Mouse (Mus musculus) right cerebral cortex, postnatal 4 days (tissue): ENCODE data around the gene Rab3d.

Experiments used
- DNase-seq: peaks from one replicate; pipeline ENCODE4 v3.0.0-alpha.2; 2022

The Rab3d gene

DNA sequence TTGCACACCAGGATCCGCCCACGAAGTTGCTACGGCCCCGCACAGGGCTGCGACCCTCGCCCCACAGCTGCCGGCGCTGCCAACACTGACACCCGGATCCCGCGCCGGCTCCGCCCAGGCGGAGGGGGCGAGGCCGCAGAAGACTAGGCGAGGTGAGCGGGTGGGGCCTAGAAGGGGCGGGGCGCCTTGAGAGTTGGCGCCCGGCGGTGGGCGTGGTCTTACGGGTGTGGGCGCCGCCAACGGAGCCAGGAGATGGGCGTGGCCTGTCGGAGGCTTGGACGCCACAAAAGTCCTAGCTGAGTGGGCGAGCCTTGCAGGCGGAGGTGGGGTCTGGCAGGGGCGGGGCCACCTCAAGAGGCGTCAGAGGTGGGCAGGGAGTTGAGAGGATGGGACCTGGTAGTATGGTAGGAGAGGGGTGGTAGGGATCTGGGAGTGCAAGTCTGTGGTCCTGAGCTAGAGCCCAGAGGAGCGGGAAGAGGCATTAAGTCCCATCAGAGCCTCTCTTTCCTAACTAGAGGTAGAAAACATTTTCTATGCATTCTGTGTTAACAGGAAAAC is at the start of gene Rab3d:
Gene Rab3d (minus strand): TSS at position 158 of the 558 bp plus-strand sequence.
- peak; percentile 89 for DNase-seq

DNA sequence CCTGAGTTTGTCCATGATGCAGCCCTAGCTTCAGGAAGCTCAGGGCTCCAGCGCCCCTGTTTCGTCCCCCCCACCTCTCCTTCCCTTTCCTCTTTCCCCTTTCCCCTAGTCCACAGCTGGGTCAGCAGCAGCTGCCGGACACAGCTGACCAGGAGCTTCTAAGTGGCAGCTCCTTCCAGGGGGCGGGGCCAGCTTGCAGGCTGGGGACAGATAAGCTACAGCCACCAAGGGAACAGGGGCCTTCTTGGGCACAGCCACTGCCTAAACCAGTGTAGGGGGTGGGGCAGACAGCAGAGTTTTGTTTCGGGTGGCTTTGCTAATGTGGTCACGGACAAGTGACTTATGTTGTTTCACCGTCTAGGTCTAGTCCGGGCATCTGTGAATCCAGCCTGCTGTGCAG is 45.4 kb upstream of the Rab3d start, which contains the start of gene Epor:
Gene Epor (minus strand): TSS at position 90 of the 400 bp plus-strand sequence.
- DNase-seq, result no peak

DNA sequence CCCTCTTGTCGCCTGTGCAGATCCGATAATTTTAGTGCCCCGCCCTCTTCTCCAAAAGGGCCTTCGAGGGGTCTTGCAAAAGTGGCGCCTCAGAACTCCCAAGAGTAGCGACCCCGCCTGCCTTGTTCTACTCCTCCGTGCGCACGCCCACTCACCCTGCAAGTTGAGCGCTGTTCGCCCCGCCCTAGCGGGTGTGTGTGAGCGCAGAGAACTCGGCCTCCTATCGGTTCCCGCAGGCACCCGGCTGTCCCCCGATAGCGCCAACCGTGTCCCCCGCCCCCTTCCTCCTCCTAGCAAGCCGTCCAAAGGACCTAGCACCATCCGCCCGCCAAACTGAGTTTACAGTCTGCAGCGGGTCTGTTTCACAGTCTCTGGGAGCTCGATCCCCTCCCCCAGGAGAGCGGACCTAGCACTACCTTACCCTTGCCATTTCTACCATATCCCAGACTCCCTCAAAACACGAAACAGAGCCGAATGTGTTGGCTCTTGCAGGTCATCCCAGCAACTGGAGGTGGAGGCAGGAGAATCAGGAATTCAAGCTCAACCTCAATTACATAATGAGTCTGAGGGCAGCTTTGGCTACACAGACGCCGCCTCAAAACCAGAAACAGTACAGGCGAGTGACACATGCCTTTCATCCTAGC is 44.5 kb upstream of the Rab3d start:
- DNase-seq, result peak; percentile 60

DNA sequence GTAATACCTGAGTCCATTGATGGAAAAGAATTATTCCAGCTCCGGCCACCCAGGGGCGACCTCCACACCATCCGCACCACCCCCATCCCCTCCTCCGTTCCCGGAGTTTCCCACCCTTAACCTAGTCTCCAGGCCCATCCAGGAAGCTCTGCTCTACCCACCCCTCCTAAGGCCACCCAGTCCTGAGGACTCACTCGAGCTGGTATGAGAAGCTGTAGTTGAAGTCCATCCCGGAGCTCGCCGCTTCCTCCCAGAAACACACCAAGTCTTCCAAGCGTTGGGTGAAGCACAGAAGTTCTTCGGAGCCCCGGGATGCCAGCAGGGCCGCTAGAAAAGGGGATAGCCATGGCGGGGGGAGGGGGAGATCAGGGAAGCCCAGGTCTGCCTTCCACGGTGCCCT is 44.0 kb upstream of the Rab3d start:
- DNase-seq, result no peak

DNA sequence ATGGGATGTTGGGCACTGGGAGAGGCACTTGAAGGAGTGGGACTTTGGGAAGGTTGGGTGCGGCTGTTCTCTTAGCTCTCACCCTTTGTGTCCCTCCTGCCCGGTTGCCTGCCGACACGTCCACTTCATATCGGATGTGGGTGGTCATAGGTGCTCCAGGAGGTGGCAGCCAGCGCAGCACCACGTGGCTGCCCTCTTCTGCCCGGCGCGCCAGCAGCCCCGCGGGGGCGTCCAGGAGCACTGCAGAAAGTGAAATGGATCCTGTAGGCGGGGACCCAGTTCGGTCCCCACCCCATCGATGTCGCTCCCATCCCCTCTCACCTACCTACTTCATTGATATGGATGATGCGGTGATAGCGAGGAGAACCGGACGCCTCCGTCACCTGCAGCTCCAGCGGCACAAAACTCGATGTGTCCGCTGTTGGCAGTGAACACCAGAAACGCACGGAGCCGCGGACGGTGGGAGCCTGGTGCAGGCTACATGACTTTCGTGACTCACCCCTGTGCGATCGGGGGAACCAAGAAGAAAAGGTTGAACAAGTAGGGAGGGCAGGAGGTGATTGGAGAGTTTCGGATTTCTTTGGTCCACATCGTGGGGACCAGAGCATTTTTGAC is 43.5 kb upstream of the Rab3d start:
- DNase-seq, result no peak

DNA sequence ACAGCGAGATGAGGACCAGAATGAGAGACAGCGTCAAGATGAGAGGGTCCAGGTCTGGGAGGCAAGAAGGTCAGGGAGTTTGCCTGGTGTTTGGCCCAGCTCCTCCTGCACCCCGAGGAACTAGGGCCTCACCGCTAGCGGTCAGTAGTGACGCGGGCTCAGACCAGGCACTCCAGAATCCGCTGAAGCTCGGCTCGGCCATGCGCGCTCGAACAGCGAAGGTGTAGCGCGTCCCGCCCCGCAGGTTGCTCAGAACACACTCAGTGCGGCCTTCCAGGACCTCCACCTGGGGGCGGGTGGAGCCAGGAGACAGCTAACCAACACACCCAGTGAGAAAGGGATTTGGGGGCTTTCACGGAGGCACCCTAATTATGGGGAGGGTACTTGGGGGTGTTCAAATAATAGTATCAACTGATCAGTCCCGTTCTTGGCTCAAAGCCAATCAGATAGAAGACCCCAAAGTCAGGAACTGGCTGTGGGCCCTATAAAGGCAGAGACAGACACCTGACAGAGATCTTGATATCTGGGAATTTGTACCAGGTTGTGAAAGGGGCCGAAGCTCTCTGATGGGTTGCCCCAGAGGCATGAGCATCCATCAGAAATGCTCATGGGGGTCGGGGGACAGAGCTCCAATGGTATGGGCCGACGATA is 42.7 kb upstream of the Rab3d start:
- DNase-seq, result no peak

DNA sequence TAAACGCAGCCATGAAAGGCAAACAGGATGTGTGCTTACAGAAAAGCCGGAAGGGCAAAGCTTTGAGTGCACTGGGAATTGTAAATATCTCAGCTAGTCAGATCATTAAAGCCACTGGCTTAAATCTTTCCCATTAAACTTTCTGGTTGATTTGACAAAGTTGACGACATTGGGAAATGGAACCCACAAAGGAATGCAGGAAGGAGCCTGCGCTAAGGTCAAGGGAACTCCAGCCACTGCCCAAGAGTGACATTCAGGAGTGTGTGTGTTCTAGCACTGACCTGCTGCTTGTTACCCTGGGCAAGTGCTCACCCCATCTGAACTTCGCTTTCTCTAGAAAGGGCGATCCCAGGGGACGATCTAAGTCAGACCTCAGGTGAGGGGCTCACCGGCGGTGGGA is 42.1 kb upstream of the Rab3d start:
- DNase-seq, result no peak

DNA sequence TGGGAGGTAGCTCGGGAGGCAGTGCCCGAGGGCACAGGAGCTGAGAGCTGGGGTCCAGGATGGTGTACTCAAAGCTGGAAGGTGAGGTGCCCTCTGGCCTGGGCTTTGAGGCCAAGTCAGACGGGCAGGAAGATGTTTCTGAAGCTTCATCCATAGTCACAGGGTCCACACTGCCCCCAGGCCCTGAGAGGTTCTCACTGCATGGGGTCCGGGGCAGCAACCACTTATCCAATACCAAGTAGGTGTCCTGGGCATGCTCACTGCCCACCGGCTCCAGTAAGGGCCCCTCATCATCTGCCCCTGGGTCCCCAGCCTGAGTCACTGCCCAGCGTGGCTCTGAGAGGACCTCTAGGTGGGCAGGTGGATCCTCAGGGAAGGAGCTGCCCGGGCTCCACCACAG is 41.3 kb upstream of the Rab3d start:
- DNase-seq, result no peak

DNA sequence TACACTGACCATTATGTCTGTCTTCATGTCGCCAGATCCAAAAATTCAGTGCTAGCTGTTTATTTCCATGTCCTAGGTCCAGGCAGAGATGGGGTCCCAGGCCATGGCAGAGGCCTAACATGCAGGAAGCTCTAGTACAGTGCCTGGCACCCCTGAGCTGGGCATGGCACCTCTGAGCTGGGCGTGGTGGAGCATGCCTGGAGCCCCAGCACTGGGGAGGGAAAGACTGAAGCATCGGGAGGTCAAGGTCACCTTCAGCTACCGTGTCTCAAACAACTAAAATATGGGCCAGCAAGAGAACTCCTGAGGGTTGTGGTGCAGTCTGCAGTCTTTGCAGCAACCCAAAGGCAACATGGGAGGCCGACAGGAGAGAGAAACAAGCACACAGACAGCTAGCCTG is 40.4 kb upstream of the Rab3d start:
- no peak for DNase-seq

DNA sequence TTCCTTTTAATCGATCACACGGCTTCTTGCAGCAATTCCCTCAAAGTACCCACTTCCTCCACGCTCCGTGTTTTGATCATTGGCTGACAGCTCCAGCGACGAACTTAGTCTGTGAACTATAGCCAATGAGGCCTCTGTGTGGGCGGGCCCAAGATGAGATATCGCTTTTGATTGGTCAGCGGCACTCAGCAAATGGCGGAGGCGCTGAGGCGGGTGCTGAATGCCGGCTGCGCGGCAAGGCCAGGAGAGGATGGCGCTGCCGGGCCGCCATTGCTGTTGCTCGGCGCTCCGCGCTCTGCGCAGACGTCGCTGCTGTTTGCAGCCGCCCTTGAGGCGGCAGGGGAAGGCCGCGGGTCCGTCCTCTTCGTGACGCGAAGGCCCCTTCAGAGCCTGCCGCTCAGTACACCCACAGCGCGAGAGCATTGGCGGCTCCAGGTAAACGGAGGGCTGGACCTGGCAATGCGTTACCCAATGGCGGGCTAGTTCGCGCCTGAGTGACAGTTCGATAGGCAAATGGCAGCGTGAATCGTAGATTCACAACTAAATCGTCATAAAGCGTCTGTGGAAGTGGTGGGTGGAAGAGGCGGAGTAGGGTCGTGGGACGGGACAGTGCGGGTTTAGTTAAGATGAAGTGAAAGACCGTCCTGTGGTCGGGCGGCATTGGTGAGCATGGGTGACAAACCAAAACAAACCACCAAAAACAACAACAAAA is 37.7 kb upstream of the Rab3d start, which contains the start of gene Swsap1:
Gene Swsap1 (plus strand): TSS at position 186 of the 712 bp plus-strand sequence.
- peak; percentile 96 for DNase-seq

DNA sequence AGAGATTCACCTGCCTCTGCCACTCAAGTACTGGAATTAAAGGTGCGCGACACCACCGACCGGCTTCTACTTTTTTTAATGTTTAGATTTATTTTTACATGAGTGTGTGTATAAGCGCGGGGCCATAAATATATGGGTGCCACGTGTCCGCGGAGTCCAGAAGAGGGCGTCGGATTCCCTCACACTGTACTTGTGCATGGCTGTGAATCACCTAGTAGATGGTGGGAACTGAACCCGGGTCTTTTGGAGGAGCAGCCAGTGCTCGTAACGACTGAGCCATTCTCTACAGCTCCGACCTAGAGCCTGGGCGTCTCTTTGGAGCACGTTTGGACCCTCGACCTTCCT is 37.2 kb upstream of the Rab3d start:
- DNase-seq, result no peak

DNA sequence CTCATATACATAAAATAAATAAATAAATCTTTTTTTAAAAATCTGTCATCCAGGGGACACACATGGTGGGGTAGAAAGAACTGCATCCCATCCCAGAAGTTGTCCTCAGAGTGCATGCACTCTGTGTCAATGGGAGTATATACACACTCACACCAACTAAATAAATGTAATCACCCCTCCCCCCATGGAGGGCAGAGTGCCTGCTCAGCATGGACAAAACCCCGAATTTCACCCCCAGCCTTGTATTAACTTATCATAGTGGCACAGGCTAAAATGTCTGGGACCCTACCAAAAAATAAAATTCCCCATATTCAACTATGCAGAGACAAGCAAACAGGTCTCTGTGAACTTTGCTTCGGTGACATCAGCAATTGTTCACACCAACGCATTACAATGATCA is 36.6 kb upstream of the Rab3d start:
- no peak for DNase-seq

DNA sequence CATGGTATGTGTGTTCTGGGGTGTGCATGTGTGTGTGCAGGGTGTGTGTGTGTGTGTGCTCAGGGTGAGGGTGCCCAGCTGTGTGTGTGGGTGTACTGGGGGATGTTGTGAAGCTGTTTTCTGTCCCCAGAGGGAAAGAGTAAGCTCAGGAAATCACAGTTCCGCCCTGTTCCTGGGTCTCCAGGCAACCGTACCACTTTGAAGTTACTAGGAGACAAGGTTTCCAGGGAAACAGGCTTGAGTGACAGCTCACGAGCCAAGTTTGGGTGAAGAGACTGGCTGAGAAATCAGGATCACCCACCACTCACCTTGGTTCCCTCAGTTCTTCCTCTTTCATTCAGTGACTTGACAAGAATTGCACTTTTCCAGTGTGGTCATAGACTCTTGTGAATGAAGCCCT is 35.6 kb upstream of the Rab3d start:
- DNase-seq, result peak; percentile 51

DNA sequence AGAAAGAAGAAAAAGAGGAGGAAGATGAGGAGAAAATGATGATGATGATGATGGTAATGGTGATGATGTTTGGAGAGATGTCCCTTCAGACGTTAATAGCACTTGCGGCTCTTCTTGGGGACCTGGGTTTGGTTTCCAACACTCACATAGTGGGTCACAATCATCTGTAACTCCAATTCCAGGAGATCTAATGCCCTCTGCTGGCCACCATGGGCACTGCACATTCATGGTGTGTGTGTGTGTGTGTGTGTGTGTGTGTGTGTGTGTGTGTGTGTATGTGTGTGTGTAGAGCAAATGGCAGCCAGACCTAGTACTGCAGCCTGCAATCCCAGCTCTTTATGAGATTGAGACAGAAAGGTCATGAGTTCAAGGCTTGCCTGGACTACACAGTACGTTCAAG is 34.0 kb upstream of the Rab3d start:
- no peak for DNase-seq

DNA sequence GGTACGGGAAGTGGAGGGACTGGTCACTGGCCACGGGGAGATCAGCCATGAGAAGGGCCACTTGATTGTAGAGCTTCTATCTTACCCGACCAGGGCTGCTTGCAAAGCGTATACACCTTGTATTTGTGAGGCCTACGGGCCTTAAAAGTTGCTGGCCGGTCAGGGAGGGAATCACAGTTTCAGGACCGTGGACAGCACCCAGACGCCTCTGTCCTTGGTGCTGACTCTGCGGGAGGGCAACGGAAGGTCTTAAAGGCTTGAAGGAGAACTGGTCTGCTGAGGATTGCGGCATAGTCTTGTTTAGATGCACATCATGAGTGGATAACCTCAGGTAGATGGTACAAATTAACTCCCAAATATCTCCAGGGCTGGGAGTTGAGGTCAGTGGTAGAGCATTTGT is 32.3 kb upstream of the Rab3d start:
- peak; percentile 40 for DNase-seq

DNA sequence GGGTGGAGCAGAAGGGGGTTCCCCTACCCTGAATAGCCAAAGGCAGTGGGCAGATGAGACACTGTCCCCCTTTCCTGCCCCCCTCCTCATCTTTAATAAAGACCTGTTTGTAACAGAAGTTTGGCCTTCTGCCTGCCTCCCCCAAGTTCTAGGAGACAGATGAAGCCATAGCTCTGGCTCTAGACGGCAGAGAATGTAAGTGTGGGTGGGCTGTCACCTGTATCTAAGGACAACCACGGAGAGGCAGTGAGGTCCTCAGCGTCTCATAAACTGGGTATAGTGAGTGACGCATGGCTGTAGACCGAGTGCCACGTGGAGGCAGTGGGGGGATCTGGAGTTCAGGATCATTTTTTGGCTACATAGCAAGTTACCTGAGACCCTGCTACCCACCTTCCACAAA is 30.8 kb upstream of the Rab3d start:
- no peak for DNase-seq

DNA sequence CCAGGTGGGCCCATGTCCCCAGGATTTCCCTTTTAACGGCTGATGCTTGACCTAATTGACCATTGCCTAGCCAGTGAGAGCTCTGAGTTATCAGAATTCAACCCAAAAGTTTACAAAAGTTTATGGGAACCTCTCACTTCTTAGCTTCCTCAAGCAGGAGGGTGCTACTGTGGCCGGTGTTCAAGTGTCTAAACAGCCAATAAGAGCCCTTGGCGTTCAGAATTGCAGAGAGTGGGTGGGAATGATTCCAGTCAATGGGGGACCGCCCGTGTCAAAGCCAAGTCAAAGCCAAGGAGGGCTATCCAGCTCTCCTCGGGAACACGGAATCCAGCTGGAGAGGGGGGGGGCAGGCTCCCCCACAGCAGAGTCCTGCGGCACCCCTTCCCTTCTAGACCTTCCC is 30.2 kb upstream of the Rab3d start:
- no peak for DNase-seq

DNA sequence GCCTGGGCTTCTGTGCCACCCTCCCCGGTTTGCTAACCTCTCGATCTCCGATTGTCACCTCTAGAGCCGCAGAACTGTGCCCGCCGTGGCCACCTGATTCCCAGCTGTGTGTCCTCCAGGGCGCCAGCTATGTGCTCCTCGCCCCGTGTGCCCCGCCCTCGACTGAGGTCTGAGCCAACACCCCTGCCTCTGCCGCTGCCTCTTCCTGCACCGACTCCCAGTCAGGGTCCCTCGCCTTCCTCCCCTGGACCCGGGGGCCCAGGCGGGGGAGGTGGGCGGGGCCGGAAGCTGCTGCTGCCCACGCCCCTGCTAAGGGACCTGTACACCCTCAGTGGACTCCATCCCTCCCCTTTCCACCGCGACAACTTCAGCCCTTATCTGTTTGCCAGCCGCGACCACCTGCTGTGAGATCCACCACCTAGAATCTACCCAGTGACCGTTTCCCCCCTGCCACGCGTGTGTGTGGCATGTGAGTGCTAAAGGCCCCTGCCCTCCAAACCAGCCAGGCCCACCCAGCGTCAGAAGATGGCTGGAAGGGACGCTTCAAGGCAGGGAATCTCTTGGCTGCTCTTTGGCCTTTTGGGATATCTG is 29.6 kb upstream of the Rab3d start:
- DNase-seq, result no peak

DNA sequence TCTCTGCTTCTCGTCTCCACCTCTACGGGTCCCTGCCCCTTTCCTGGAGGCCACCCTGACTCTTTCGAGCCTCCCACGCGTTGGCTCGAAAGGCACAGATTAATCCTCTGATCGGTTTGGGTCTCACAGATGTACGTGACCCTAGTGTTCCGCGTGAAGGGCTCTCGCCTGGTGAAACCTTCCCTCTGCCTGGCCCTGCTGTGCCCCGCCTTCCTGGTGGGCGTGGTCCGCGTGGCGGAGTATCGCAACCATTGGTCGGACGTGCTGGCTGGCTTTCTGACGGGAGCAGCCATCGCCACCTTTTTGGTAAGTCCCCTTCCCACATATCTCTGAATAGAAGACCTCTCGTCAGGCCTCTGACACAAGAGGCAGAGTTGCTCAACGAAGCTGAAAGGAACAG is 26.3 kb upstream of the Rab3d start:
- no peak for DNase-seq

DNA sequence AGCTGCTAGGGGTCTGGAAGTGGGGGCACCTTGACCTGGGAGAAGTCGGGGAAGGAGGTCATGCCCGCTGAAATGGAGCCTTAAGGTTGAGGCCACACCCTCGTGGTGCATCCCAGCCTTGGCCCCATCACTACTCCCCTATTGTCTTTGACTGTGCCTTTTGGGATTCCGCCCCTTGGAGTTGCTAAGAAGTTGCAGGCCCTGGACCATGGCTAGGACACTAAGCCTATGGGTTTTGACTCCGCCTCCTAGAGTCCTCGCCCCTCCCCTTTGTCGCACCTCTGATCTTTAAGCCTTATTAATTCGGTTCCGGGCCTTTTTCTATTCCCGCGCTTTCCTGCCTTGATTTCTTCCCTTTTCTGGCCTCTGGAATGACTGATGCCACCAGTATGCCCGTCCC is 25.6 kb upstream of the Rab3d start:
- no peak for DNase-seq

DNA sequence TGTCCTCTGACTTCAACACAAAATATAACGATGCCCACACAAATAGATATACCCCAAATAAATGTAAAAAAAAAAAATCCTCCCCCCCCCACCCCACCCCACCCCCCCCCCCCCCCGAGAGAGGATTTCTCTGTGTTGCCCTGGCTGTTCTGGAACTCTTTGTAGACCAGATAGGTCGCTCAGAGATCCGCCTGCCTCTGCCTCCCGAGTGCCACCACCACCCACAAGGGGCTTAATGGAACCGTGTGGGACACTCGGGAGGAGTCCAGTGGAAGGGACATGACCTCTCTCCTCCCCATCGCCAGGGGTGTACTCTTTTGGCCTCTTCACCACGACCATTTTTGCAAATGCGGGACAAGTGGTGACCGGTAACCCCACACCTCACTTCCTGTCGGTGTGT is 25.1 kb upstream of the Rab3d start:
- no peak for DNase-seq

DNA sequence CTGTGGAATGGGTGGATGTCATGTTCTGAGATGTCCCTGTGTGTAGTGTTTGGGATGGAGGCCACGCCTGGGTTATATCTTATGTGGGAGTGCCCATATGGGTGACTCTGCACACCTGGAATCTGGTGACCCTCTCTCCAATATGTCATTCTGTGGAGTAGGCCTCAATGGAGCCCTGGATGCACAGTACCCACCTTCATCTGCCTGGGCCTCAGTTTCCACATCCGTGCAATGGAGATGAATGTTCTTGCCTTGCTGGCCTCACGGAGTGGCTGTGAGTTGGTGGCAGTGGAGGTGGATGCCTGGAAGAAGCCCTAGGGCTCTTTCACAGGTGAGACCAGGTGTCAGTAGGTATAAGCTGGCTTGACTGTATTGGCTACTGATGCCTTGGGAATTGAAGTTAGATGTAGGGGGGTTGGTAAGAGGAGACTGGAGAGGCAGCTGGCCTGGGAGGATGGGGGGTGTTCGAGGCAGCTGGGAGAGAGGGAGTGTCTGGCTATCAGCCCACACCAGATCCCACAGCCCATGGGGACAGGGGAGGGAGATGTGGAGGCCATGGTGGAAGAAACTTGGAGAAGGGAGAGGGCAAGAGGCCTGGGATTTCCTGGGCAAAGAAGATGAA is 20.4 kb upstream of the Rab3d start:
- no peak for DNase-seq

DNA sequence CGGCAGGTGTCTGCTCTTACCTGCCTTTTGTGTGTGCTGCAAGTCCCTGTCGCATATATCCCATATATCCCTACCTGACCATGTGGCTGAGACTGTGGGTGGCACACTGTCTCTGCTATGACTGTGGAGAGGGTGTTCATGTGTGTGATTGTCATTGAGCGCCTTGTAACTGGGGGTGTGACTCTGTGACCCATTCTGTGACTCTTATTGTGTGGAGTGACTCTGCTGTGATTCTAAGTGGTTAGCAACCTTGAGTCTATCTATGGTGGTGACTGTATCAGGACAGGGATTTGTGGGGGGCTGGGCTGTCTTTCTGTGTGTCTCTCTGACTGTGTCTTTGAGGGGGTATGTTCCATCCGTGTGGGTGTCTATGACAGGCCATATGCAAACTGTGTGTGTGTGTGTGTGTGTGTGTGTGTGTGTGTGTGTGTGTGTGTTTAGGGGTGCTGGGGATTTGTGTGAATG is 19.8 kb upstream of the Rab3d start:
- no peak for DNase-seq
